Mouse (Mus musculus) adrenal gland, adult 2 months (tissue): Measurements from ENCODE around the gene Mylk. TPM values are rescaled to one million over a fixed set of nuclear protein-coding genes. Genes with fewer than 3 reads are reported as not detected.
A peak's percentile ranks its signal among the peaks of the same experiment; 100 is the strongest.

Source experiments
- DNase-seq: peaks from one replicate; pipeline ENCODE4 v3.0.0; 2021
- polyA plus RNA-seq: library from polyadenylated mRNA; depleted of rRNA; stranded (reverse); fragments of >200 nt; gene quantifications from 2 replicates; pipeline ENCODE4 v1.2.3, GENCODE M21; 2012
- total RNA-seq, 2 experiments: library from RNA; stranded (reverse); gene quantifications; 2 replicates each; pipeline ENCODE4 v1.2.3; 2021

Mylk gene
- total and polyA plus RNA-seq, 3 experiments, result 20.0 to 58.8 (median 53.7) TPM

DNA sequence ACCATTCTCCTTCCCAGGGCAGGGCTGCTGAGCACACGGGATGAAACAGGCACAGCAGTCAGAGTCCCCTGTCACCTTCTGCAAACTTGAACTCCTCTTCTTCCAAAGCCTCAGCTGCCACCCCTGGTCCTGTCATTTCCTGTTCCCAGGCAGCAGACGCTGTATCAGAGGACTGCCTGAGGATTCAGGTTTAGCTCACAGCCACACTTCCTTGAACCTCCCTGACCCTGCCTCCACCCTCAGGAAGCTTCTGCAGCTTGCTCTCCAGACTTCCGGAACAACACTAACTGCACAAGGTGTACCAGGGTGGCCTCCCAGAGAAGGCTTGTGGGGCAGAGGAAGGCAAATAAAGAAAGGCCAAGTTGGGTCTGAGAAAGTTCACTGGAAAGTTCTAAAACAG, 102.6 kb downstream of the Mylk start:
- no peak for DNase-seq

DNA sequence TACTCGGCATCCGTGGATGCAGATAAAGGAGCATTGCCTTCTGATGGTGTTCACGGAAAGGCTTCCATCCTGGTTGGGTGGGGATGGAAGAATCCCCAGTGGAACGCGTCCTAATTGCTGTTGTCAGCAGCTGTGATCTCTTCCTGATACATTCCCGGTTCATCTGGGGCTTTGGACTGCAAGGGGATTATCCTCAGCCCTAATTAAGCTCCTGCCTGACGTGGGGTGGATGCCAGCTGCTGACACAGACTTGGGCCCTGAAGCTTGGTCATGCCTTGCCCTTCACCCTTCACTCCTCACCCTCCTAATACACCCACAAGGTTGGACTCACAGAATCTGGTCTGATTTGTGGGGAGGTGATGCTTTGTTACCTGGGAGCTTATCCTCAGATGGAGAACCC, 109.1 kb downstream of the Mylk start:
- DNase-seq, result no peak

DNA sequence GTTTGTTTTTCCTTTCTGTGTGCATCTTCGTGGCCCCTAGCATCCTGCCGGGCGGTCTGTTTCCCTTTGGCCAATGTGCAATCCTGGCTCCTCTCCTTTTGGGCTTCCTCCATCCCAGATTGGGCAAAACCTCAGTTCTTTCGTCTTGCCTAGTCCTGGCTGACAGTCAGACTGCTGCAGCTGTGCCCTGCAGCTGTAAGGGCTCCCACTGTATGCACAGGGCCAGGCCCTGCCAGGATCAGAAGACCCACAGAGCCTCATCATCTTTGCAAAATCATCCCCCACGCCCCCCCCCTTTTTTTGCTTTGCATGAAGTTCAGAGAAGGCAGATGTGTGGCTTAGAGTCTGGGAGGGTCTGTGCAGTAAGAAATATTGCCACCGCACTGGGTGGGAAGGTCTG, 110.1 kb downstream of the Mylk start:
- no peak for DNase-seq

GRCm38 (mm10) chr16:34855751-34856150, 110.7 kb downstream of the Mylk start:
- peak; percentile 14 for DNase-seq

- DNase-seq, result no peak
These were observed 112.6 kb downstream of the Mylk start for GRCm38 (mm10) chr16:34857631-34858030.

DNA sequence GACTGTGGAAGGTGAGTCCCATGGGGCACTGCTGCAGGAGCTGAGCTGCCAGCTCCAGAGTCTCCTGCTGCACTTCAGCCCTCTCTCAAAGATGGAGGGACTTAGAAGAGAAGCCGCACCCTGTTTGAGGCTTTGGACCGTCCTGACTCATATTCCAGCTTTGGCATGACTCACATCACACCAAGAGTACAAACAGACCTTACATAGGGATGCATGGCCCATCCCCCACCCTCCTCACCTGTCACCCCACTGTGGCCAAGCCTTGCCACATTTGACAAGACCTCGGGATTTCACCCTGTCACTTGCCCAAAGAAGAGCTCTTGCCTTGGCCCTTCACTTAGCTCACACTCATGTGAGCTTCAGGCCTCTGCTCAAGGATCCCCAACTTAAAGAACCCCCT, 115.8 kb downstream of the Mylk start:
- no peak for DNase-seq

DNA sequence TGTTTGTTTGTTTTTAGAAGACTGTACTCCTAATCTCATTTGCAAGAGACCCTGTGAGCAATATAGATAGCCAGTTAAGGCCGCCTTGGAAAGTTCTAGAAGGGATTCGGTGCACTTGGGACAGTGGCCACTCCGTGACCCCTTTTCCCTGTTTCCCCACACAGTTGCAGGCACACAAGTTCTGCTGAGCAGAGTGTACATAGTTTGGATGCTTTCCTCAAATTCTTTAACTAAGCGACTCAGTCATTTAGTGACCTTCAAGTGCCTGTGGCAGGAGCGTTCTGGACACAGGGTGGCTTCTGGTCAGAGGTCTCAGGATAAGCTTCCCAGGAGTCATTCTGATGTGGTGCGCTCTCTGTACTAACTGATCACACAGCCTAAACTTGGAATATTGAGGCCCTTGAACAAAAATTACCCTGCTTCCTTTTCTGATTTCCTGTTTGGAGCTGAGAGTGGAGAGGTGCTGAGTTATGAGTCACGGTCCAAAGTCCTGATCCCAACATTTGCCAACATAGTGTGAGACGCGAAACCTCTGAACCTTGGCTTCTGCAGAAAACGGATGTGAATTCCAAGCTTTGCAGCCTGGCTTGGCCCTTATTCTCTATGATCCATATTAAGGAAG, 116.8 kb downstream of the Mylk start:
- peak; percentile 49 for DNase-seq

DNA sequence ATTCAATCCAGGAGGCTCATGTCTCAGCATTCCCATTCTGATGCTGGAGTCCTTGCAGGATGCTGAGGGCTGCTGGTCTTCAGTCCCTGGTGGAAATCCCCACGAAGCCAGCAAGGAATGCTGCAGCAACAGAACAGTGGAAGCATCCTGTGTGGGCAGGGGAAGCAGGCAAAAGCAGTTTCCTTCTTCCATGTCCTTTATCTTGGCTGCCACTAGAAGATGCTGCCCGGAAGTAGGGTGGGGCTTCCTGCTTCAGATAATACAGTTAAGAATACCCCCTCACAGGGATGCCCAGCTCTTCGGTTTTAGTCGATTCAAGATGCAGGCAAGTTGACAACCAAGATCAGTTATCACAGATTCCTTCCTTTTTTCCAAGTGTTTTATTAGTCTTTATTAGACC, 120.4 kb downstream of the Mylk start:
- DNase-seq, result peak; percentile 20

GRCm38 (mm10) chr16:34867217-34867616, 122.2 kb downstream of the Mylk start:
- no peak for DNase-seq

DNA sequence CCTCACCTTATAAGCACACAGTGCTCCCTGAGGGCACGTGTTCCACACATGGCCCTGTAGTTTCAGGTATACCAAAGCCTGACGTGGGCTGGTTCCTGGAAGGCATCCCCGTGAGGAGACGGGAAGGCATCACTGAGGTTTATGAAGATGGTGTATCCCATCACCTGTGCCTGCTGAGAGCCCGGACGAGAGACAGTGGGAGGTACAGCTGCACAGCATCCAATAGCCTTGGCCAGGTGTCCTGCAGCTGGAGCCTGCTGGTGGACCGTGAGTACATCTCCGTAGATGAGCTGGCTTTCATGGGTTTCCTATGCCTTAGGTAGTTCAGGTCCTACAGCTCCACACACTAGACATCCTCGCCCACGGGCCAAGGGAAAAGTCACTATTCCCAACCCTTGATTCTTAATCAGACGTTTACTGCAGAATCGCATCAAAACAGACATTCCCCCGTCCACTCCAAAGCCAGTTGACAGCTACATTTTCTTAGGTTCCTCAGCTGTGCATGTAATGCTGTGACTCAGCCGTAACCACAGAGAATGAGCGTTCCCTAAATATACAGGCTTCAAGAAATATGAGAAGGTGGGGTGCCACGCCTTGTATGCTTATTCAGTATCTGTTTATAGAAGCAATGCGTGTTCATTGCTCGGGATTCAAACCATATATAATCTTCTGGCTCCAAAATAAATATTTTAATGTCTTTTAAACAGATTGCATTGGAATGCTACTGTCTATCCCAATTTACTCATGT, 135.2 kb downstream of the Mylk start:
- DNase-seq, result no peak

DNA sequence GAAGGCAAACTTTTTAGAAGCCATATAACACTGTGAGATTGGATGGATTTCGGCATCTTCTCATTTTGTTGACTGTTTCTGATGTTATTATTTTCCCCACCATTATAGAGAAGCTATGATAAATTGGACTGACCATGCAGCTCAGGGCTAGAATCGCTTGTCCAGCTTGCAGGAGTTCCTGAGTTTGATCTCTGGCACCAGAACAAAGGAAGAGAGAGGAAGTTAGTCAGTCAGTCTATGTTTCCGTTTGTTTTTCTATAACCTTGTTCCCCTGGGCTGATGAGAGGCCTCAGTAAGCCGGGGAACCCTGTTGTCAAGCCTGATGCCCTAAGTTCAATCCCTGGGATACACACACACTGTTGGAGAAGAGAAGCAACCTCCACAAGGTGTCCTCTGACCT, 135.8 kb downstream of the Mylk start:
- no peak for DNase-seq

DNA sequence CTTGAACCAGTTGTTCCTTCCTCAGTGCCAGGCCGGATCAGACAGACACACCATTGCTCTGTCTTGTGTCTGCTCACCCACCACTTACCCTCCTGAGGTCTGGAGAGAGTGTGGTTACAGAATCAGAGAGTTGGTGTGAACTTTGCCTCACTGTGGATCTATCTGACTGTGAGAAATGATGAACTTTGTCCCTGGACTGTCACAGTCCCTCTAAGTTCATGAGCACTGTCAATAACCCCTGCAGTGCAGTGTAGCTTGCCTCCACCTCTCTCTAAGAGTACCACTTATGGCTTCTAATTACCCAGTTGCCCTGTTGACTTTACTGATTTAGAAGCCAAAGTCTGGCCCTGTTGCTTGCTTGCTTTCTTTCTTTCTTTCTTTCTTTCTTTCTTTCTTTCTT, 142.0 kb downstream of the Mylk start:
- DNase-seq, result no peak

DNA sequence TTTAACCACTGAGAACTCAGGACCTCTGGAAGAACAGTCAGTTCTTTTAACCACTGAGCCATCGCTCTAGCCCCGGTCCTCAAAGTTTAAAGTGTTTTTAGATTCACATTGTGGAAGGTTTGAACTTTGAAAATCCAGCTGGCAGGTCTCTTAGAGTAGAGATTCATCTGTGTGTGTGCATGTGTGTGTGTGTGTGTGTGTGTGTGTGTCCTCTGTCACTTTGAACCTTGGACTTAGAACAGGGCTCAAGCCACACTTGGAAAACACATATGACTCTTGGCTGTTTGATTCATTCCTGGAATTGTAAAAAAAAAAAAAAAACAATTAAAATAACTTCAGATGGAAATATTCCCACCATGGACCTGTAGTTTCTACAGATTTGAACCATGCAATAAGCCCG, 149.0 kb downstream of the Mylk start:
- DNase-seq, result no peak

GRCm38 (mm10) chr16:34895916-34896315, 150.9 kb downstream of the Mylk start:
- DNase-seq, result no peak

DNA sequence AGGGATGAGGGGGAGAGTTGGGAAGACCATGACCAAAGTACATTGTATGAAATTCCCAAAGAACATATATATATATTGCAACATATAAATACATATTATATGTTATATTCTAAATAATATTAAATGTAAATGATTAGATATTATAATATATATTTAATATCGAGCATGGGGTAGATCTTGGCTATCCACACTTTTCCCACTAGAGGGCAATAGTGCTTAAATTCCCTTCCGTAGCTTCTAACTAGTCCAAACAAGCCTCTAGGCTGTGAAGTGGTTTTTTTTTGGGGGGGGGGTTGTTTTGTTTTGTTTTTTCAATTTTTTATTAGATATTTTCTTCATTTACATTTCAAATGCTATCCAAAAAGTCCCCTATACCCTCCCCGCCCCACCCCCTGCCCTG, 152.0 kb downstream of the Mylk start:
- DNase-seq, result no peak

DNA sequence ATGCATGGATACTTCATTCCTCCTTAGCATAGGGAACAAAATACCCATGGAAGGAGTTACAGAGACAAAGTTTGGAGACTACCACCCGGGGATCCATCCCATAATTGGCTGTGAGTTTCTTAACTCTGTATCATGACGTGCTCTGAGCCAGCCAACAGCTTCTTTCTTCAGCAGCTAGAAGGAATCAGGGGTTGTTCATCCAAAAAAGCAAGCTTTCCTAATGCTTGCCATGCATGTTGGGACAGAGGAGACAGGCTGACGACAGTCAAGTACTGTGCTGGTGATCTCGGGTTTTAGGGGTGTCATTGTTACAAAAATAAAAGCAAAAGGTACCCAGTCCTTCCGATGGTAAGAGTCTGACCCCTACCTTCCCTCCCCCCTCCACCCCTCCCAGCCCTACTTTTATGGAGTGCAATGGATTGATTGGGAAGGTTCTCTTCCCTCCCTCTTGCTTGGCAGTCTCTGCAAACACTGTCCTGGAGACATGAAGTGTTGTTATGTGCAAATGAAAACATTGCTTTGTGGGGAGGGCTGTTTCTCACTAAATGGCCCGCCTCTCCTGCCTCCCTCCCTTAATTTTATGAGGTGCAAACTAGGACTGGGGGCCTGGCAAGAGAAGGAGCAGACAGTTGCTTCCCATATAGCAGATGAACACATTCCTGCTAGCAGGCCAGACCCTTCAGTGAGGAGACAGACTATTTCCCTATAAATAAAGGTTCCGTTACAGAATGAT, 153.2 kb downstream of the Mylk start:
- no peak for DNase-seq

- DNase-seq, result no peak
These were observed 154.2 kb downstream of the Mylk start for GRCm38 (mm10) chr16:34899071-34899808.

- no peak for DNase-seq
These were observed 155.0 kb downstream of the Mylk start for GRCm38 (mm10) chr16:34899997-34900396.

GRCm38 (mm10) chr16:34900471-34900870, 155.5 kb downstream of the Mylk start:
- no peak for DNase-seq

GRCm38 (mm10) chr16:34901031-34901430, 156.0 kb downstream of the Mylk start:
- no peak for DNase-seq

GRCm38 (mm10) chr16:34901611-34902293, 156.7 kb downstream of the Mylk start:
- DNase-seq, result peak; percentile 56

GRCm38 (mm10) chr16:34902294-34902680, 157.3 kb downstream of the Mylk start:
- peak; percentile 56 for DNase-seq
